Mouse (Mus musculus) cerebral cortex, adult 2 months (tissue): ENCODE results near the gene Slc22a14.

Experiments used
- WGBS: fragments of 180-500 bp; shearing (Covaris S2); methylation state at CpG from one replicate; pipeline ENCODE4 v1.1.7; 2018; 5-methylcytosine and 5-hydroxymethylcytosine counted together

Gene Slc22a14

DNA sequence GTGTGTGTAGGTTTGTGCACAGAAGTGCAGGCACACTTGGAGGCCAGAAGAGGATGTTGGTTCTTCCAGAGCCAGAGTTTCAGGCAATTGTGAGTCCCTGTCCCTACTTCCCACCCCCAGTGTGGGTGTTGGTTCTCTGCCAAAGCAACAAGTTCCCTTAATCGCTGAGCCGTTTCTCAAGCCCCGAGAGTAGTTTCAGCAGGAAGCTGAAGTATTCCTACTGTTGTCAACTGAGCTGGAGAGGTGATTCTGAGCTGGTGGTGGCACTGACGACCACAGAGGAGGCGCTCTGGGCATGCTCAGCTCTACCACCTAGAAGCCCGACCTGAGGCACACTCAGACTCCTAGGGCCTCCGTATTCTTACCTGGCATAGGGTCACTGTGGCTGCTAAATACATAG is at the start of gene Slc22a14:
TSS of gene Slc22a14 (minus strand) at position 270 of the 400 bp plus-strand sequence.
- WGBS = 51% methylated on average over 7 of the region's 7 CpGs

DNA sequence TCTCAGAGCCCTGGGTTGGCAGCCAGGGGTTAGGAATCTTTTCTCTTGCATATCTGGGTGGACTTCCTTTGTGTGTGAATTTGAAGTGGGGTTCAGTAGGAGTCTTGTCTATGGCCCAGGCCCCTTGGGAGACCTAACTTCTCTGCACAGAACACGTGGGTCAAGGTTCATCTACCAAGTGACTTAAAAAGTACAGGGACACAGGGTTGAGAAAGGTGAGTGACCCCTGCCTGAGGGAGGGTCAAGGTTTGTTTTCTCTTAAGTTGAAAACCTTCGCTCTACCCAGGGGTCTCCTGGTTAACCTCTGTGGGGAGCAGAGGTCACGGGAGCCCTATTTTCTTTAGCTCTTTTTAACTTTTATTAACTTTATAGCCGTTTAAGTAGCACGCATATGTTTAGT is 44.5 kb upstream of the Slc22a14 start:
- whole genome bisulfite sequencing = 92% methylated on average over 5 of the region's 5 CpGs

DNA sequence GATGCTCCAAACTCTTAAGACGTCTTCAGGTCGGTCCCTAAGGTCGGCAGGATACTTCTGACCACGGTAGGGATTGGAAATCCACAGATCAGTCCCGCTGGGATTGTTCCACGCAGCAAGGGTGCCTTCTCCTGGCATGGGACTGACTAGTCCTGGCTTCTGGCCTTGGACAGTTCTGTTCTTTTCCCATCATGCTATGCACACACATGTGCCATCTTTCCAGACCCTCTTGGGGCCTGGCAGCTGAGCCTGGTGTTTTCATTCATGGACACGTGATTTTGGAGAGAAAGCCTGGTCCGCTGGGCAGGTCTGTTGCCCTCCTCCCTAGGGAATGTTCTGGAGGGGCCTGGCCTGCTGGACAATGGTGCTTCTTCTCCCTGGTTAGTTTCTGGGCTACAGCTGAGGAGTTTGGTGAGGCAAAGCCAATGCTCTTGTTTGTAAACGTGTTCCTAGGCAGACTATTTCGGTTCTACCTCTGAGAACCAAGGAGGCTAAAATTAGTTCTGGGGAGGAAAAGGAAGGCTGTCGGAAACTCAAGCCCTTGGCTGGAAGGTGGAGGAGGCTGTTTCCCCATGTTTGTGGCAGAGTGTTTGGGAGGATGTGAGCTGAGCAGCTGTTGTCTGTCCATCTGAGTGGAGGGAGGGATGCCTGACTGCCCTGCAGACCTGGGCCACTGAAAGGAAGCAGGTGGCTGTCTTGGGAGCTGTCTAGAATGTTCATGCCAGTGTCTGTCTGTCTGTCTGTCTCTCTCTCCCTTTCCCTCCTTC is 43.7 kb upstream of the Slc22a14 start:
- WGBS = 51% methylated on average over 11 of the region's 11 CpGs

DNA sequence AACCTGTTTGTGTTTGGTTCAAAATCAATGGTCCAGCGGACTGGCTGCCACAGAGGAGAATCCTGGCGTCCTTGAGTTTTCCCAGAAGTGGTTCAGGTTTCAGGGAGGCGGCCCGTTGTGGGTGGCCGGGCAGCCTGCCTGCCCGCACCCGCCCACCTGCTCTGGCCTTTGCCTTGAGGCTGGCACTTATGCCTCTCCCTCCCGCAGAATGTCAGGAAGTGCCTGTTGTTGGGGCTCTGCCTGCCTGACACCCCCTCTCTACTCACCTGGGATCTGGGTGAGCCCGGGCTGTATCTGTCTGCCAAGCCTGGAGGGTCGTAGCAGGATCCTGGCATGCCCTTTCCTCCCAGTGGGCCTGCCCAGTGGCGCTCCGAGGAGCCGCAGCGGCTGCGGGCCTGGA is 42.5 kb upstream of the Slc22a14 start:
- WGBS = 90% methylated on average over 15 of the region's 15 CpGs

DNA sequence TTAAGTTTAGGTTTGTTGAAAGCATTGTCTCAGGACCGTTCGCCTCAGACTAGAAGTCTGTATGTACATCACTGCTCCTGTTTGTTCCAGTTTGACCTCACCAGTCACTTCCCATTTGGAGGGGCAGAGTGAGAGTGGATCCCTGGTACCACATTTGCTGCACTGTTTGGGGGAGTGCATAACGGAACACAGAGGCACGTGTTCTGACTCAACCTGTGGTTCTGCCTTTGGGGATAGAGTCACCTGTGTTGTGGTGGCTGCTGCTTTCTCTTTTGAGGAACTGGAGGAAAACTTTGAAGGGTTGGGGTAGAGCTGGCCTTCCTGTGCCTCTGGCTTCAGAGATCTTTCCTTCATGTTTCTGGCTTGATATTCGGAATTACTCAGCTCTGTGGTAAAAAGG is 38.7 kb upstream of the Slc22a14 start:
- WGBS = 72% methylated on average over 5 of the region's 5 CpGs

DNA sequence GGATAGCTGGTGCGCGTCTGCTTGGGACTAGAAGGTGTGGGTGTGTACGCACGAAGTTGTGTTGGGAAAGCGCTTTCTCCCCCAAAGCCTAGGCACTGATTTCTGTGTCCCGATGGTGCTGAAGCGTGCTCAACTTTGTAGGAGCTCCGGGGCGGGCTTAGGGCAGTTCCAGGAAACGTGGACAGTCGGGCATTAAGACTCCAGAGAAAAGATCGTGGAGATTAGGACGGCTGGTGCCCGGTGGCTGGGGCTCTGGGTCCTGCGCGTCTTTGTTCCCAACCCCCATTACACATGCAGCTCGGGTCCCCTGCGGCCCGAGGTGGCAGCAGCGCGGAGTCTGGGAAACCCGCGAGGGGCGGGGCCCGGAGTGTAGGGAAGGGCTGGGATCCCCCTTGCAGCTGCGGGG is 37.9 kb upstream of the Slc22a14 start:
- WGBS = under 1% methylated on average over 26 of the region's 26 CpGs

DNA sequence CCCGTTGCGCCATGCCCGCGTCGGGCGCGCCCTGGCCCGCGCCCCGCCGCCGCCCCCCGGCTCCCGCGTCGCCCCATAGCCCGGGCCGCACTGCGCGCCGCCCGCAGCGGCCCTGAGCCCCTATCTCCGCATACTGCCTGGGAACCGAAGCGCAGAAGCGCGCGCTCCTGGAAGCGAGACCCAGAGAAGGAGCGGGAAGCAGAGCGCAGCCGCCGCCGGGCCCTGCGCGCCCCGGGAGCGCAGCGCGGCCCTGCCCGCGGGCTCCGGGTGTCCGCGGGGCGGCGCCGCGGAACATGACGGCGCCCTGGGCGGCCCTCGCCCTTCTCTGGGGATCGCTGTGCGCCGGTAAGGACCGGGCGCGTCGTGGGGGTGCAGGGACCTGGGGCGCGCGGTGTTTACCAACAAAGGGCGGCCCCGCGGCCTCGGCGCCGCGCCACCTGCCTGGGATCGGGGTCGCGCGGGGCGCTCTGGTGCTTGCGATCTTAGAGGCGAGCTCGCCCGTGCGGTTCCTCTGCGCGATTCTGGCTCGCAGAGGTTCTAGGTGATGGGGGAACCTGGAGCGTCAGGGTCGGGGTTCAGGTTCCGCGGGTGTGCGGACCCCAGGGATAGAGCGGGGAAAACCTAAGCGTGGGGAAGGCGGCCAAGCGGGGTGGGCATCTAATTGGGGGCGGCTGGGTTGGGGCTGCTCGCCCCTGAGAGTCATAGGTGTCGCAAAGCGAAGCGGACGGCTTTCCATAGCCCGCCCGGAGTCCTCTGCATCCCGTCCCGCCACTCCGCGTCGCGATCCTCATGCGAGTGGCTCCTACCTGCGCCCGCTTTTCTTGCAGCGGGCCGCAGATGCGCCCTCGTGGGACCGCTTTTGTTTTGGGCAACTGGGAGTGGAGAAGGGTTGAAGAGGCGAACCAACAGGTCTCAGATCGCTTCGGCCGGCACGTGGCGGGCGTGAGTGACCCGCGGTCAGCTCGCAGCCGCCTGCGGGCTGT is 37.2 kb upstream of the Slc22a14 start:
- under 1% methylated on average over 126 of the region's 127 CpGs for WGBS

DNA sequence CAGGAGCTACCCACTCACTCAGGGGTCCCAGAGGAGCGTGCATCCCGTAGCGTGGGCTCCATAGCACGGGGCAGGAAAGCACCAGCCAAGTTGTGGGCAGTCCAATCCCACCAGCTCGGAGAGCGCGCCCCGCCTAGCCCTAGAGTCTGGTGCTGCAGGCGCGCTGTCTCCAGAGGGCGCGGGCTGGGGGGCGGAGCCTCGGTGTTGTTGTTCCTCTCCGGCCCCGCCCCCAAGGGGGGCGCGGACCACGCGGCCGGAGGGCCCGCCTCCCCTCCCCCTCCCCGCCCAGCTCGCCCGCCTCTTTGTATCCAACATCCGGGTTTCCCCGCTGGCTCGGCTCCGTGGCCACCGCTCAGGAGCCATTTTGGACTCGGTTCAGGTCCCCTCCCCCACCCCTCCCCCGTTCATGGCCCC is 36.5 kb upstream of the Slc22a14 start, which contains the start of gene Acvr2b:
TSS of gene Acvr2b (plus strand) at position 318 of the 414 bp plus-strand sequence.
- under 1% methylated on average over 32 of the region's 32 CpGs for WGBS

DNA sequence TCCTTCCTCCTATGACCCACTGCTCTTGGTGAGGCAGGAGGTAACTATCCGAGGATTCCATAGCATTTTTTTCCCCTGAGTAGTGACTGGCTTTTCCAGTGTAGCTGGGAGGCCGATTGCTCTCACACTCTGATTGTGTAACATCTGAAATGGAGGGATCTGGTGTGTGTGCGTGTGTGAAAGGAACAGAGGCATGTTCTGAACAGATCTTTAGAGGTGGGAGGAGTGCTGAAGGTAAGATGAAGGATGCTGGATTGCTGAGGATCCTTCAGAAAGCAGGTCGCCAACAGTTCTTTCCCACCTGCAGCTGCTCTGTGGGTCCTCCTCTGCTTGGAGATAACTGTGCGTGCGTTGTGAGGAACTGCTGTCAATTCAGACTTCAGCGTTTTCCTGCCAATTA is 36.0 kb upstream of the Slc22a14 start:
- WGBS = 3% methylated on average over 7 of the region's 7 CpGs

DNA sequence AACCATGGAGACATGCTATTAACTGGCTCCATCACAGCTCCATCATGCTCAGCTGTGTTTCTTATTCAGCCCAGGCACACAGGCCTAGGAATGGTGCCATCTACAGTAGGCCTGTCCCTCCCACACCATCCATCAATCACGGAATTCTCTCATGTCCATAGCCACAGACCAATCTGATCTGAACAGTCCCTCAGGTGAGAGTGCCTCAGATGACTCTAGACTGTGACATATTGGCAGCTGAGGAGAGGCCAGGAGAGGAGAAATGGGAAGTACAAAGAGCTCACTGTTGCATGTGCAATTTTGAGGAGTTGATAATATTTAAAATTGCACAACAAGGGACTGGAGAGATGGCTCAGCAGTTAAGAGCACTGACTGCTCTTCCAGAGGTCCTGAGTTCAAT is 29.5 kb upstream of the Slc22a14 start:
- WGBS = 78% methylated on average over 1 of the region's 1 CpGs

DNA sequence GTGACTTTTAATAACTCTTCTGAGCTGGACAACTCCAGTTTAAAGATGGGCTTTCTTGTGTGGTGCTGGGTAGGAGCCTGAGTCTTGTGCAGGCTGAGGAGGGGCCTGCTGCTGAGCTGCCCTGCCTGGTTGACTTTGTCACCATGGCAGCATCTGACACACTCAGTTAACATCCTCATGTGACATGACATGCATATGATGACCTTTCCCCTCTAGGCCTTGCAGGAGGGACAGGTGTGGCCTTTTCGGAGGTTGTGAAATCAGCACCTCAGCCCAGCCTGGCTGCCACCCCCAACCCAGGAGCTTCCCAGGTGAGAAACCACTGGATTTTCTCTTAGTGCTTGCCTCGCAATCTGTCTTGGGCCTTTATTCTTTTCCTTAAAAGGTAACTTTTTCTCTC is 24.9 kb upstream of the Slc22a14 start:
- WGBS = 96% methylated on average over 2 of the region's 2 CpGs

DNA sequence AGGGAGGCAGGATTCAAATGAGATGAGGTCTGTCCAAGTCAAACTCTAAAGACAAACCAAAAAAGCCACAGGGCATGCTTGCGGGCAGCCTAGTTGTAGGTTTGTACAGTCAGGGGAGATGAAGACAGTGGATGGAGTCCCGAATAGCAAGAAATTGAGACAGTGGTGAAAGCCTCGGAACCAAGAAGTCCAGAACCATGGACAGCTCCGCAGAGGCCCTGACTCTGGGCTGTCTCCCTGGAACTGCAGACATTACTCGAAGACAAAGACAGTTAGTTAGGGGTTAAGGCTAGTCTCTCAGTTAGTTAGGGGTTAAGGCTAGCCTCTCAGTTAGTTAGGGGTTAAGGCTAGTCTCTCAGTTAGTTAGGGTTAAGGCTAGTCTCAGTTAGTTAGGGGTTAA is 23.6 kb upstream of the Slc22a14 start:
- WGBS = 73% methylated on average over 5 of the region's 5 CpGs

DNA sequence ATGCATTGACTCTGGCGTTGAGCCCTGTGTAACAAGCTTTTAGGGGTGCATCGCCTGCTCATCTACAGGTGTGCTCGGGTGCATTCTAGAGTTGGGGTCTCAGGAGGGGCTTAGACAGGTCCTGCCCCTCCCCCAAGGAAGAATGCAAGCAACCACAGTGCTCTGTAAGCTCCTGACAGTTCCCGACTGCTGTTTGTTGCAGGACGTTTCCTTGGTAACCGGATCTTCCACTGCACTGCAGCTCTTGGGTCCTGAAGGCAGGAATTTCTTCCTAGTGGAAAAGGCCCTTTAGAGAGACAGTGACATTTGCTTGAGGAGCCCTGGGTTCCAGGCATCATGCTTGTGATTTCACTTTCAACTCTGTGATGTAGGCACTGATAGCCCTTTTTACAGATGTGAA is 17.2 kb upstream of the Slc22a14 start:
- 52% methylated on average over 6 of the region's 6 CpGs for WGBS

DNA sequence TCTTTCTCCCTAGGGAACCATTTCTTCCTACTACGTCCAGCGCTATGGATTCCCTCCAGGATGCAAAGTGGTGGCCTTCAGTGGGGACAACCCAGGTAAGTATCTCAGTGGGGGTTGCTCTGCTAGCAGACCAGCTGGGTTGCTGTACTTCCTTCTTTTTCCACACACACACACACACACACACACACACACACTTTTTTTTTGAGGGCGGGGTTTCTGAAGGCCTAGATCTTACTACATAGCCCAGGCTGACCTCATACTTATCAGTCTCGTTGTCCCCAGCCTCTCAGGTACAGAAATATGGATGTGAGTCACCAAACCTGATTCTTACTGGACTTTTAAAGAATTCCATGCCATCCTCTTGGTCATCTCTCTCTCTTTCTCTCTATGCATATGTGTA is 12.9 kb upstream of the Slc22a14 start:
- WGBS = 95% methylated on average over 4 of the region's 4 CpGs

DNA sequence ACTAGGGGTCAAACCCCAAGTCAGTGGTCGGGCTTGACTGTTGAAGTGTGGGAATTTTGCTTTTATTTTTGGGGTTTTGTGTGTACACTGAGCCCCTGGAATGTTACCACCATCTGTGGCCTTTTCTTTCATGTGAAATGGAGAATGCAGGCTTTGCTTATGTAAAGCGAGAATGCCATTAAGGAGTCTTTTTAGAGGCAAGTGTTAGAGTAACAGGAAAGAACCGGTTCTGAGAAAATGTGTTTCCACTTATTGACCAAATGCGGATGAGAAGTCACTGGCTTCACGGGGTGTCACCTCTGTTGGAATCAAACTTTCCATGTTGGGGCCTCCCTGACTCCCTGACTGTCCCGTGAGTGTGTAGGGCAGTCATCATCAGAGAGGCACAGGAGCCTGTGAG is 10.2 kb upstream of the Slc22a14 start:
- WGBS = 79% methylated on average over 6 of the region's 6 CpGs

DNA sequence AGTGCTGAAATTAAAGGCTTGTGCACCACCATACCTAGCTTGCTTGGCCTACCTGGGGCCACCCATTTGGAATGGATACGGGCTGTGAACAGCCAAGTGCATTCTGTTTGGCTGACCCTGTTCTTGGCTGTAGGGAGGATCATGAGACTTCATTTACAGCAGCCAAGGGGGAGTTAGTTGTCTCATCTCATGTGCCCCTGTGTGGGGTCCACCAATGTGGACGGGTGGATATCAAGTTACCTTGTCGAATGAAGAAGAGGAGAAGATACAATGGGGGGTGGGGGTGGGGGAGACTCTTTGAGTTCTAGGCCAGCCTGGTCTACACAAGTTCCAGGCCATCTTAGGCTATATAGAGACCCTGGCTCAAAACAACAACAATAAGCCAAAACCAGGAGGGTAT is 9.7 kb upstream of the Slc22a14 start:
- WGBS = 78% methylated on average over 3 of the region's 3 CpGs

DNA sequence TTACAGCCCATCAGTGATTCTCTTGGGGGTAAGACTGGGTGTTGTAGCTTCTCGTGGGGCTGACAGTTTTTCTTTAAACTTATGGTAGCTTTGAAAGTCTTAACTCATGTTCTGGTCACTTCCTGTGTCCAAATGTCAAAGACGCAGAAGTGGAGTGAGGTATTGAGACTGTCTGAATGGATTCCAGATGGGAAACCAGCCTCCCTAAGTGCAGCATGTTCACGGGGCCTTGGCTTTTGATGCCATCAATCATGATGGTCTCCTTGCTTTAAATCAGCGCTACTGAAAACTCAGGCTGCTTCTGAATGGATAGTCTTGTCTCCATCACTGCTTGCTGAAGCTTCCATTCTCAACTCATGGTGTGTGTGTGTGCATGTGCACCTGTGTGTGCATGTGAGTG is 5.9 kb upstream of the Slc22a14 start:
- WGBS = 94% methylated on average over 4 of the region's 4 CpGs

DNA sequence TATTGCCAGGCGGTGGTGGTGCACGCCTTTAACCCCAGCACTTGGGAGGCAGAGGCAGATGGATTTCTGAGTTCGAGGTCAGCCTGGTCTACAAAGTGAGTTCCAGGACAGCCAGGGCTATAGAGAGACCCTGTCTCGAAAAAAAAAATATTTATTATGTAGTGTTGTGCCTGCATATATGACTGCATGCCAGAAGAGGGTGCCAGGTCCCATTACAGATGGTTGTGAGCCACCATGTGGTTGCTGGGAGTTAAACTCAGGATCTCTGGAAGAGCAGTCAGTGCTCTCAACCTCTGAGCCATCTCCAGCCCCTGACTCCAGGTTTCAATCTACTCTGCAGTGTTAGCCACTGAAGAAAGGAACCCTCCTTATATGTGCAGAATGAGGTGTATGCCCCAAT is 5.4 kb upstream of the Slc22a14 start:
- 85% methylated on average over 4 of the region's 4 CpGs for WGBS

DNA sequence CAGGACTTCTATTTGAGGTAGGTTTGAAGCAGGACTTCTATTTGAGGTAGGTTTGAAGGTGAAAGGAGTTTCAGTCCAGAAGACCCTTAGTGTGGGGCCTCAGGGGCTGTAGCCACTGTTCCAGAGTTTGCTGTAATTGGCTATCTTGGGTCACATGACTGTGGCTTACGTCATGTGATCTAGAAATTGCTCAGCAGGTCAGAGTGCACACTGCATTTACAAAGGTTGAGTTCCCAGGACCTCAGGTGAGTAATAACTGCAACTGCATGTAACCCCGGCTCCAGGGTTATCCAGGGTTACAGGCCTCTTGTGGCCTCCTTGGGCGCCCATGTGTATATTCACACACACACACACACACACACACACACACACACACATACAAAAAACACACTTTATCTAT is 3.0 kb upstream of the Slc22a14 start:
- WGBS = 91% methylated on average over 3 of the region's 3 CpGs

DNA sequence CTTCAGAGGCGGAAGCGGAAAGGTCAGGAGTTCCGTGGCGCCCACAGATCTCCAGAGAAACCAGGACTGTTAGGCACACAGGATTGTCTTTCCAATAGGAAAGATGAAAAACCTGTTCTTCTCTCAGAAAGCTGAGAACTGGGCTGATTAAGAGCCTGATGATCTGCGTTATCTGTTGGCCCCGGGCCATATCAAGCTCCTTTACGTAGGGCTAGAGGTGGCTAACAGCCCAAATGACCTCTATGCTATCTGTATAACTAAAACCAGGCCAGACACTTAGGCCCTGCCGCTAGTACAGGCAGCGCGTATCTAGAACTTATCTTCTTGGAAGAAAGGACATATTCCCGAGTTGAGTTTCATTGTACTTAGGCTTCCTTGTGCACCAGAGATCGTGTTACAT is 2.1 kb downstream of the Slc22a14 start:
- WGBS = 97% methylated on average over 12 of the region's 12 CpGs

DNA sequence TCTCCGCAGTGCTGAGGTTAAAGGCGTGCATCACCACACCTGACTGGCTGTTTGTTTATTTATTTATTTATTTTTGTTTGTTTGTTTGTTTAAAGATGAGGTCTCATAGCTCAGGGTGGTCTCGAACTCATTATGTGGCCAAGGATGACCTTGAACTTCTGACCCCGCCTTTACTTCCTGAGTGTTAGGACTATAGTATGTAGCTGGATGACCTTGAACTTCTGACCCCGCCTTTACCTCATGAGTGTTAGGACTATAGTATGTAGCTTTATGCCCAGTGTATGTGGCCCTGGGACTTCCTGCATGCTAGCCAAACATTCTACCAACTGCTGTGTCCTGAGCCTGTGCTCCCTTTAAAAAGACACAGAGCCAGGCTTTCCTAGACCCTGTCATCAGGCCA is 3.9 kb downstream of the Slc22a14 start:
- WGBS = 95% methylated on average over 5 of the region's 5 CpGs

DNA sequence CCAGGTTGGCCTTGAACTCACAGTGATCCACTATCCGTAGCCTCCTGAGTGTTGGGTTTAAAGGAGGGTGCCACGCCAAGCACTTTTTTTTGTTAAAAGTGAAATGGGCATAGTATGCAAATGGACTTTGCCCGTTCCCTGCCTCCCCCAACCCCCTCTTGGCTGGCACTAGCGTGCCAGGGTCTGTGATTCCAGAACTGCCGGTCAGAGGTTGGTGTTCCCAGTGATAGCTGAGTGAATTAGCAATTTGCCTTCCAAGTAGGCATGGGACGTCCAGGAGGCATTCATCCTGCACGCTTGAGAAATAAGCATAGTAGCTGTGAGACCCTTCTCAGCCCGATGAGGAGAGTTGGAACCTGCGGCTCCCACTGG is 7.3 kb downstream of the Slc22a14 start:
- 32% methylated on average over 9 of the region's 9 CpGs for WGBS
